Mouse (Mus musculus) forebrain, embryonic 11.5 days (tissue): Measurements from ENCODE around the gene Rassf4. TPM values are rescaled to one million over a fixed set of nuclear protein-coding genes. Genes with fewer than 3 reads are reported as not detected.

ENCODE experiments used
- ATAC-seq: fragments of 200-750 bp; cut with Nextera tagmentation; replicated peaks from 2 replicates; pipeline ENCODE4 v1.8.0; 2017; ENCODE audit warnings: moderate TSS enrichment; ENCODE audit not compliant: low FRiP score
- DNase-seq: peaks from one replicate; pipeline ENCODE4 v3.0.0-alpha.2; 2017; ENCODE audit warnings: low spot score
- H3K27ac ChIP-seq: fragments of 300-500 bp; sonication (generic); 2 replicates; pipeline ENCODE4 v1.5.1; 2014; ENCODE audit warnings: low read depth, low read length
- H3K27me3 ChIP-seq: fragments of 300-500 bp; sonication (generic); 2 replicates; pipeline ENCODE4 v1.6.1; 2014; ENCODE audit warnings: mild to moderate bottlenecking, low read length, mixed read lengths; ENCODE audit not compliant: control insufficient read depth, insufficient read depth
- H3K36me3 ChIP-seq: fragments of 300-500 bp; sonication (generic); 2 replicates; pipeline ENCODE4 v1.6.1; 2014; ENCODE audit warnings: mild to moderate bottlenecking, low read length, moderate library complexity, mixed read lengths; ENCODE audit not compliant: control insufficient read depth, insufficient read depth
- H3K4me1 ChIP-seq: fragments of 300-500 bp; sonication (generic); replicated peaks from 2 replicates; pipeline ENCODE4 v1.6.1; 2014; ENCODE audit warnings: low read length, mixed read lengths; ENCODE audit not compliant: control insufficient read depth, insufficient read depth
- H3K4me2 ChIP-seq: fragments of 300-500 bp; sonication (generic); 2 replicates; pipeline ENCODE4 v1.6.1; 2014; ENCODE audit warnings: low read depth, mild to moderate bottlenecking, low read length, moderate library complexity, mixed read lengths; ENCODE audit not compliant: severe bottlenecking
- H3K4me3 ChIP-seq: fragments of 300-500 bp; sonication (generic); 2 replicates; pipeline ENCODE4 v1.5.1; 2014; ENCODE audit warnings: low read depth, low read length
- H3K9ac ChIP-seq: fragments of 300-500 bp; sonication (generic); 2 replicates; pipeline ENCODE4 v1.6.1; 2014; ENCODE audit warnings: low read length
- H3K9me3 ChIP-seq: fragments of 300-500 bp; sonication (generic); 2 replicates; pipeline ENCODE4 v1.6.1; 2016; ENCODE audit warnings: low read length, mixed read lengths; ENCODE audit not compliant: control insufficient read depth
- WGBS: fragments of 180-500 bp; shearing (Covaris S2); extraction: QIAGEN DNeasy Blood & Tissue Kit; methylation state at CpG from one replicate; pipeline ENCODE4 v1.1.7; 2014; 5-methylcytosine and 5-hydroxymethylcytosine counted together
- polyA plus RNA-seq: library from polyadenylated mRNA; unstranded; fragments of >200 nt; fragmentation: Nextera tagmentation; extraction: Ambion mirVana; gene quantifications from 2 replicates; pipeline ENCODE4 v1.2.1, GENCODE M21; 2014

Gene Rassf4
- polyA plus RNA-seq, 1 experiment from 2014 or later = 22.7 TPM

- H3K4me3 ChIP-seq = no peak overlapping the region
- H3K4me2 ChIP-seq = no peak overlapping the region
- no peak overlapping the region for H3K9ac ChIP-seq
- no peak for DNase-seq
- H3K27ac ChIP-seq = no peak overlapping the region
- ATAC-seq = no peak
- H3K9me3 ChIP-seq = no peaks in the 10 kb centered on the region
- WGBS = 68% methylated on average over 6 of the region's 6 CpGs
- no peaks in the 10 kb centered on the region for H3K36me3 ChIP-seq
- H3K4me1 ChIP-seq = 0 out of 2 replicates have a peak, but pooled peaks cover 3% of the 10 kb centered on the region
- no peaks in the 10 kb centered on the region for H3K27me3 ChIP-seq
Measured at GRCm38 (mm10) chr6:116677321-116677720, 3.6 kb upstream of the Rassf4 start.

- H3K4me3 ChIP-seq = no peak overlapping the region
- ATAC-seq = no peak
- H3K4me1 ChIP-seq = peaks cover 3% of the 10 kb centered on the region; the same call in 1 of the 2 replicates
- H3K27me3 ChIP-seq = 0 out of 2 replicates have a peak, but pooled peaks cover 2% of the 10 kb centered on the region
- no peak for DNase-seq
- no peak overlapping the region for H3K4me2 ChIP-seq
- no peak overlapping the region for H3K9ac ChIP-seq
- WGBS = 87% methylated on average over 10 of the region's 10 CpGs
- no peaks in the 10 kb centered on the region for H3K36me3 ChIP-seq
- no peaks in the 10 kb centered on the region for H3K9me3 ChIP-seq
- no peak overlapping the region for H3K27ac ChIP-seq
Measured at GRCm38 (mm10) chr6:116676355-116676913, 2.7 kb upstream of the Rassf4 start.

GRCm38 (mm10) chr6:116674283-116674886, 633 bp upstream of the Rassf4 start:
- DNase-seq (no peak), ATAC-seq (peak; percentile 18; the same call in 1 of the 2 replicates)
- no peak overlapping the region for H3K27ac ChIP-seq
- no peaks in the 10 kb centered on the region for H3K9me3 ChIP-seq
- peak overlapping the region; percentile 77 for H3K4me2 ChIP-seq
- no peaks in the 10 kb centered on the region for H3K36me3 ChIP-seq
- H3K4me3 ChIP-seq = peak overlapping the region; percentile 44
- 22% methylated on average over 16 of the region's 16 CpGs for WGBS
- peaks cover 20% of the 10 kb centered on the region for H3K4me1 ChIP-seq
- peak overlapping the region; percentile 61 for H3K9ac ChIP-seq
- 0 out of 2 replicates have a peak, but pooled peaks cover 2% of the 10 kb centered on the region for H3K27me3 ChIP-seq

GRCm38 (mm10) chr6:116672349-116672748, 1.4 kb downstream of the Rassf4 start:
- Histone ChIP-seq H3K27ac (no peak overlapping the region), H3K4me3 (no peak overlapping the region), H3K36me3 (no peaks in the 10 kb centered on the region), H3K9me3 (no peaks in the 10 kb centered on the region), H3K27me3 (0 out of 2 replicates have a peak, but pooled peaks cover 2% of the 10 kb centered on the region), H3K9ac (no peak overlapping the region), H3K4me2 (peak overlapping the region; percentile 18; the same call in 1 of the 2 replicates), H3K4me1 (peaks cover 18% of the 10 kb centered on the region)
- DNase-seq (no peak), ATAC-seq (no peak)
- 71% methylated on average over 5 of the region's 5 CpGs for WGBS

- ATAC-seq = no peak
- 80% methylated on average over 4 of the region's 4 CpGs for WGBS
- H3K4me2 ChIP-seq = no peak overlapping the region
- H3K9ac ChIP-seq = no peak overlapping the region
- no peak for DNase-seq
- H3K27ac ChIP-seq = no peak overlapping the region
- 0 out of 2 replicates have a peak, but pooled peaks cover 2% of the 10 kb centered on the region for H3K27me3 ChIP-seq
- no peak overlapping the region for H3K4me3 ChIP-seq
- H3K9me3 ChIP-seq = no peaks in the 10 kb centered on the region
- H3K36me3 ChIP-seq = no peaks in the 10 kb centered on the region
- H3K4me1 ChIP-seq = peaks cover 17% of the 10 kb centered on the region
Measured at GRCm38 (mm10) chr6:116671768-116672167, 2.0 kb downstream of the Rassf4 start.

- Histone ChIP-seq H3K27ac (peak overlapping the region; percentile 68), H3K9ac (no peak overlapping the region), H3K36me3 (no peaks in the 10 kb centered on the region), H3K4me2 (0 out of 2 replicates have a peak overlapping the region, but pooled peaks have one; percentile 9), H3K4me1 (peaks cover 20% of the 10 kb centered on the region), H3K9me3 (no peaks in the 10 kb centered on the region), H3K4me3 (no peak overlapping the region), H3K27me3 (0 out of 2 replicates have a peak, but pooled peaks cover 2% of the 10 kb centered on the region)
- peak; percentile 60 for DNase-seq
- WGBS = 4% methylated on average over 5 of the region's 5 CpGs
- peak; percentile 7; the same call in 1 of the 2 replicates for ATAC-seq
Measured at GRCm38 (mm10) chr6:116671031-116671430, 2.7 kb downstream of the Rassf4 start.

GRCm38 (mm10) chr6:116670144-116670543, 3.6 kb downstream of the Rassf4 start:
- H3K36me3 ChIP-seq = no peaks in the 10 kb centered on the region
- DNase-seq = peak; percentile 78
- 12% methylated on average over 6 of the region's 6 CpGs for whole genome bisulfite sequencing
- H3K27me3 ChIP-seq = 0 out of 2 replicates have a peak, but pooled peaks cover 2% of the 10 kb centered on the region
- peak overlapping the region; percentile 3; the same call in 1 of the 2 replicates for H3K9ac ChIP-seq
- H3K27ac ChIP-seq = peak overlapping the region; percentile 68
- H3K9me3 ChIP-seq = no peaks in the 10 kb centered on the region
- peak; percentile 23 for ATAC-seq
- H3K4me2 ChIP-seq = no peak overlapping the region
- H3K4me1 ChIP-seq = peaks cover 20% of the 10 kb centered on the region
- H3K4me3 ChIP-seq = no peak overlapping the region

- no peak overlapping the region for H3K4me2 ChIP-seq
- no peaks in the 10 kb centered on the region for H3K36me3 ChIP-seq
- no peak overlapping the region for H3K9ac ChIP-seq
- peak; percentile 67 for DNase-seq
- H3K9me3 ChIP-seq = no peaks in the 10 kb centered on the region
- WGBS = 55% methylated on average over 11 of the region's 11 CpGs
- H3K27me3 ChIP-seq = 0 out of 2 replicates have a peak, but pooled peaks cover 2% of the 10 kb centered on the region
- no peak overlapping the region for H3K27ac ChIP-seq
- no peak for ATAC-seq
- H3K4me1 ChIP-seq = peaks cover 20% of the 10 kb centered on the region
- no peak overlapping the region for H3K4me3 ChIP-seq
Measured at GRCm38 (mm10) chr6:116668682-116669470, 4.9 kb downstream of the Rassf4 start.
